Mouse (Mus musculus) spleen, adult 2 months (tissue): ENCODE data around the gene Ccdc58. TPM values are rescaled to one million over a fixed set of nuclear protein-coding genes. Genes with fewer than 3 reads are reported as not detected.
"Not testable (repeated sequence)": the region's sequence is repeated elsewhere in the genome, so short reads cannot be mapped to it uniquely, and the experiment has no call there.

Experiments
- DNase-seq, 2 experiments: peaks; one replicate each; pipeline versions ENCODE4 v3.0.0 to v3.0.0-alpha.2; 2012 to 2021; ENCODE audit warnings: low spot score in 2 of 2, low read depth in 1 of 2
- H3K27ac ChIP-seq: fragments of 200-500 bp; 2 replicates; pipeline ENCODE4 v1.5.1; 2012; ENCODE audit warnings: low read length, inconsistent platforms; ENCODE audit not compliant: insufficient read depth
- H3K27me3 ChIP-seq: fragments of 200-500 bp; 2 replicates; pipeline ENCODE4 v1.6.1; 2012; ENCODE audit warnings: mild to moderate bottlenecking, moderate library complexity, low read length, inconsistent platforms; ENCODE audit not compliant: control insufficient read depth, insufficient read depth
- H3K36me3 ChIP-seq: fragments of 200-500 bp; 2 replicates; pipeline ENCODE4 v1.6.1; 2012; ENCODE audit warnings: mild to moderate bottlenecking, low read length, inconsistent platforms; ENCODE audit not compliant: control insufficient read depth, insufficient read depth
- H3K4me1 ChIP-seq: fragments of 200-500 bp; 2 replicates; pipeline ENCODE4 v1.6.1; 2011; ENCODE audit warnings: inconsistent platforms; ENCODE audit not compliant: control insufficient read depth, insufficient read depth, insufficient read length
- H3K4me3 ChIP-seq: fragments of 200-500 bp; 2 replicates; pipeline ENCODE4 v1.5.1; 2011; ENCODE audit warnings: mild to moderate bottlenecking, inconsistent platforms; ENCODE audit not compliant: insufficient read depth, insufficient read length; ENCODE audit errors: extremely low read depth
- CTCF ChIP-seq: fragments of 200-500 bp; IDR thresholded peaks from 2 replicates; pipeline ENCODE4 v1.5.1; 2011; ENCODE audit warnings: mild to moderate bottlenecking, inconsistent platforms; ENCODE audit not compliant: insufficient read depth, insufficient read length, insufficient replicate concordance; ENCODE audit errors: extremely low read depth
- POLR2A ChIP-seq: fragments of 200-500 bp; IDR thresholded peaks from 2 replicates; pipeline ENCODE4 v1.6.1; 2011; ENCODE audit warnings: low read depth, low read length, inconsistent platforms
- WGBS: fragments of 180-500 bp; shearing (Covaris S2); methylation state at CpG from one replicate; pipeline ENCODE4 v1.1.7; 2018; 5-methylcytosine and 5-hydroxymethylcytosine counted together
- polyA plus RNA-seq: library from polyadenylated mRNA; depleted of rRNA; stranded (reverse); fragments of >200 nt; gene quantifications from 2 replicates; pipeline ENCODE4 v1.2.3, GENCODE M21; 2012

Gene Ccdc58
- polyA plus RNA-seq, 1 experiment = 2.4 TPM

DNA sequence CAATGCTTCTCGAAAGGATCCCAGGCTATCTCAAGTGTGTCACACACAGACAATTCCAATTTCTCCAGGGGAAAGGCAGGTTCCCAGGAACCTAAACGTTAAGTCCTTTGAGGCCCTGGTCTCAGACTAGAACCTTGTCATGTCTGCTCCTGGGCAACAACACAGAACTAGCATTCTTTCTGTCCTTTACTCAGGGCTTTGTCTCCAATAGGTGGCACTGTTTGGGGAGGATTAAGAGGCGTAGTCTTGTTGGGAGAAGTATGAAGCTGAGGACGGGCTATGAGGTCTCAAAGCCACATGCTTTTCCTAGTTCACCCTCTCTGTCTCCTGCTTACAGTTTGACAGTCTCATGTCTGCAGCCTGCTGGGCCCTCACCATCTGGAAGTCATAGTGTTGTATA is 23.9 kb upstream of the Ccdc58 start:
- Histone ChIP-seq H3K4me3 (no peak overlapping the region), H3K27ac (no peak overlapping the region), H3K4me1 (no peaks in the 10 kb centered on the region; the same call in 1 of the 2 replicates), H3K36me3 (peaks cover 10% of the 10 kb centered on the region), H3K27me3 (no peaks in the 10 kb centered on the region)
- no peak for TF ChIP-seq CTCF
- no peak for TF ChIP-seq POLR2A
- WGBS = 90% methylated on average over 4 of the region's 4 CpGs
- DNase-seq = no peak

DNA sequence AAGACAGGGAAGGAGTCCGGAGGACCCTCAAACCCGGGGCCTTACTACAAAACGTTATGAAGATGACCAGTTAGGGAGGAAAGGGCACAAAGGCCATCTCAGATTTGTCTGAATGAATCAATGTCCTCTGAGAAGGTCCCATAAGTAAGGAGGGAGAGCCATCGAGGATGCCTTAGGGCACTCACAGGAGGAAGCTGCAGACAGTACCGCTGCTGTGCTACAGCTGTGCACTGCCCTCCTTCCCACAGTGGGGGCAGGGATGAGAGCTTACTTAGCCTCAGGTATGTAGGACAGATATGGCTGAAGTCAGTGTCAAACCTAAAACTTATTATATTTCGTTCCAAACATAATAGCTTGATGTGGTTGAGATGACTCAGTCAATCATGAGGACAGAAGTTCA is 20.0 kb upstream of the Ccdc58 start:
- TF ChIP-seq CTCF = no peak
- TF ChIP-seq POLR2A = no peak
- WGBS = 93% methylated on average over 6 of the region's 6 CpGs
- Histone ChIP-seq H3K4me3 (no peak overlapping the region), H3K27ac (no peak overlapping the region), H3K4me1 (no peaks in the 10 kb centered on the region), H3K36me3 (peaks cover 10% of the 10 kb centered on the region), H3K27me3 (no peaks in the 10 kb centered on the region)
- DNase-seq = no peak

DNA sequence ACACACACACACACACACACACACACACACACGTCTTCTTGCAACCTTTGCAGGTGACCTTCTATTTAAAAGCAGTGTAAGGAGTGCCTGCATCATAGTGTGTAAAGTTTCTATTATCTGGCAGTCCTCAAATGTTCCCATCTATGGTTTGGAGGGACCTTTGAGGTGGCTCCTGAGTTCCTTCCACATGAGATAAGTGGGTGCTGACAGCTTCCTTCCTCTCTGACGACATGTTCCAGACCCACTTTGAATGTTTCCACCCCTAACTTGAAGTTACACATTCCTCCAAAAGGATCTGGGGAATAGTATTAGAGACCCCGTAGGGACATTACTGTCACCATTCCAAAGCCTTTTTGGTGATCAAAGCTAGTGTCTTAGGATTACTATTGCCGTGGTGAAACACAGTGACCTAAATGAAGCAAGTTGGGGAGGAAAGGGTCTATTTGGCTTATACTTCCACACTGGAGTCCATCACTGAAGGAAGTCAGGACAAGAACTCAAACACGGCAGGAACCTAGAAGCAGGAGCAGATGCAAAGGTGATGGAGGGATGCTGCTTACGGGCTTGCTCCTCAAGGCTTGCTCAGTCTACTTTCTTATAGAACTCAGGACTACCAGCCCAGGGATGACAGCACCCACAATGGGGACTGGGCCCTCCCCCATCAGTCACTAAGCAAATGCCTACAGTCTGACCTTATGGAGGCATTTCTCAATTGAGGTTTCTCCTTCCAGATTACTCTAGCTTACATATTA is 17.8 kb upstream of the Ccdc58 start:
- no peak for DNase-seq
- Histone ChIP-seq H3K27me3 (no peaks in the 10 kb centered on the region), H3K27ac (no peak overlapping the region), H3K4me3 (no peak overlapping the region), H3K4me1 (no peaks in the 10 kb centered on the region), H3K36me3 (peaks cover 9% of the 10 kb centered on the region)
- no peak for TF ChIP-seq POLR2A
- no peak for TF ChIP-seq CTCF
- WGBS = 80% methylated on average over 6 of the region's 6 CpGs

DNA sequence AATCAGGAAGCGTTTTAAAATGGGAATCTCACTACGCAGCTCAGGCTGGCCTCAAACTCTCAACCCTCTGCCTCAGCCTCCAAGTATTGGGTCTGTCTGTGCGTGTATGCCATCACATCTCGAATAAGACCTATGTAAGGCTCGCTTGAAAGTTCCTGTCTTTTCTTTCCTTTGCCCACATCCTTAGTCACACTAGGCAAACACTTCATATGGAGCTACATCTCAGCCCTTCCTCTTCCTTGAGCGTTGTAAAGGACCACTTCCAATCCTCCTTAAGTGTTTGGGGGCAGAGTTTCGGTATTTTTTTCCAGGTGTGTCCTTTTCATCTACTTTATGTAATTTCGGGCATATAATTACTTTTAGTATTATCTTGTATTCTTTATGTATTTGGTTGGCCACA is 16.6 kb upstream of the Ccdc58 start:
- DNase-seq = no peak
- WGBS = 92% methylated on average over 8 of the region's 8 CpGs
- H3K4me3 ChIP-seq = no peak overlapping the region
- H3K4me1 ChIP-seq = no peaks in the 10 kb centered on the region
- H3K27ac ChIP-seq = no peak overlapping the region
- no peak for TF ChIP-seq CTCF
- TF ChIP-seq POLR2A = no peak
- H3K36me3 ChIP-seq = peaks cover 3% of the 10 kb centered on the region; the same call in 1 of the 2 replicates
- H3K27me3 ChIP-seq = no peaks in the 10 kb centered on the region

DNA sequence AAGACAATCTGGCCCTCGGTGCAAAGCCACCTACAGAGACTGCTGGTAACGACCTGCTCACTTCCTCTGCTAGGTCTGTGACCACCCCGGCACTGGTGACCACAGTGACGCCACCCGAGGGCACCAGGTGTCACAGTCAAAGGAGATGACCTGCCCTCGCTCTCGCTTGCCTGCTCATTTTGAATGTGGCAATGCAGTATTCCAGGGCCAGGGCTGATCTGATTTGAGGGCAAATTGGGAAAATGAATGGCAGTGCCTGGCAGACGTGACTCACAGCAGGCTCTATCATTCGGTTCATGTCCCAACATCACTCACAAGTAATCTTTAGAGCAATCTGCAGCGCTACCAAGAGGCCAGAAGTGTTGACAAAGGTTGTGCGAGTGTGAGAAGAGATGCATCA is 15.1 kb upstream of the Ccdc58 start:
- Histone ChIP-seq H3K36me3 (no peaks in the 10 kb centered on the region), H3K4me1 (no peaks in the 10 kb centered on the region), H3K27ac (no peak overlapping the region), H3K4me3 (no peak overlapping the region), H3K27me3 (no peaks in the 10 kb centered on the region)
- no peak for DNase-seq
- no peak for TF ChIP-seq CTCF
- TF ChIP-seq POLR2A = no peak
- WGBS = 88% methylated on average over 11 of the region's 11 CpGs

DNA sequence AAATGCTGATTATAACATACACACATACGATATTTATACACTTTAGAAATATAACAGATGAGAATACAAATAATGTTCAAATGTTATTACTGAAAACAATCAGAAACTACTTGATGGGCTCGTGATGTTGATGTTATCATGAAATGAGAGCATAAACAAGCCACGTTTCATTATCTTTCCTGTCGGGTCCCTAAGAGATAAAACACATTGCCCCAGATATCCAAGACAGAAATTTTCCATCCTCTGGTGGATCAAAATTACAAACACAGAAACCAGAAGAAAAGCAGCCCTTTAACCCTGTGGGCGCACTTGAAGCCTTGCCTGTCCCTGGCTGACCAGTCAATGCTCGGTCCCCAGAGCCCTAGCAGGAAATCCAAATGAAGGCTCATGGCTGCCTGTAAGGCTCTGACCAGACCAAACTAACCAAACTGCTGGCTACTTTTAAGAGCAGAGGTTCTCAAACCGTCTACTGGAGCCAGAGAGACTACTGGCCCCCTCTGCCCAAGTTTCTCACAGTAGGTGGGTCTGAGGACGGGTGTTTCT is 13.5 kb upstream of the Ccdc58 start:
- no peak for DNase-seq
- Histone ChIP-seq H3K4me3 (no peak overlapping the region), H3K27me3 (no peaks in the 10 kb centered on the region), H3K4me1 (no peaks in the 10 kb centered on the region), H3K36me3 (no peaks in the 10 kb centered on the region), H3K27ac (no peak overlapping the region)
- TF ChIP-seq CTCF (no peak), POLR2A (no peak)
- WGBS = 86% methylated on average over 8 of the region's 8 CpGs

DNA sequence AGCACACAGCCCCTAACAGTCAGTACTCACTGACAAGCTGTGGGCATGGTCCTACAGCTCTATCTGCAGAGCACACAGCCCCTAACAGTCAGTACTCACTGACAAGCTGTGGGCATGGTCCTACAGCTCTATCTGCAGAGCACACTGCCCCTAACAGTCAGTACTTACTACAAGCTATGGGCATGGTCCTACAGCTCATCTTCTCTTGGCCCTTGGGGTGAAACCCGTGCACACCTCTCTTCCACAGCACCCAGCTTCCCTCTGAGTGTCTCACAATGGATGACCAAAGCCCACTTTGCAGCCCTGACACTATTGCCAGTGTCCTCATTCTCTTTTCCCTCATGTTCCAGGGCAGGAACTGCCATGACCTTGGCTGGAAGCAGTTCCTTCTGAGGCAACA is 9.0 kb upstream of the Ccdc58 start:
- not testable (repeated sequence) for H3K4me1 ChIP-seq, H3K36me3 ChIP-seq, H3K4me3 ChIP-seq, H3K27me3 ChIP-seq, DNase-seq, H3K27ac ChIP-seq
- 87% methylated on average over 1 of the region's 1 CpGs for WGBS
